Mouse (Mus musculus) lung, postnatal 36 days (tissue): ENCODE measurements around the gene Hinfp.
"Not testable (repeated sequence)": the region's sequence is repeated elsewhere in the genome, so short reads cannot be mapped to it uniquely, and the experiment has no call there.

Experiments used
- DNase-seq: peaks from one replicate; pipeline ENCODE4 v3.0.0; 2022; ENCODE audit warnings: mixed read lengths

The Hinfp gene

DNA sequence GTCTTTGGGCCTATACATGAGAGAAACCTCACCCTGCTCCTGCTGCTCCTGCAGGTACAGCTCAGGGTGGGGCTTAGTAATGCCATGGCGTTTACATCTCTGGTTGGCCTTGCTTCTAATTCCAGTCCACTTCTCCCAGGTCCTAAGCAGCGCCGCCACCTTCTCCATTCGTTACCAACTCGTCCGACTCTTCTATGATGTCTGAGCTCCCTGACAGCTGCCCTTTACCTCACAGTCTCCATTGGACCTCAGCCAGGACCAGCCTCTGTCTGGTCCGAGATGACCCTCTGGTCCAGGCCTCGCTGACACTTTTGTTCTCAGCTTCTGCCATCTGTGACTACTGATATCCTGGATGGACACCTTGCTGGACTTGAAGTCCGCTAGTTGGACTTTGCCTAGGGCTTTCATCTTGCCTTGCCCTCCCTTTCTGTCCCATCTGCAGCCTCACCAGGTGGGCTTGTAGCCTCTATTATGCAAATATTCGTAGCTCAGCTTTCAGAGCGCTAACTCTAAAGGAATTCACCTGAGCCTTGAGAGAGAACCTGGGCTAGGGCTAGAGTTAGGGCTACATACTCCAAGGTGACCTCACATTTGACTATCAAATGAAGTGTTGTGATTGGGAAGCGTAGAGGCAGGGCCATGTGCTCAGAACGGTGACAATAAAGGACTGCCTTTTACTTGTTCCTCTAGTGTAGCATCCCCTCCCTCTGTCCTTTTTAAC, 27.6 kb upstream of the Hinfp start:
- no peak for DNase-seq

GRCm38 (mm10) chr9:44330736-44331135, 25.3 kb upstream of the Hinfp start:
- DNase-seq = no peak

DNA sequence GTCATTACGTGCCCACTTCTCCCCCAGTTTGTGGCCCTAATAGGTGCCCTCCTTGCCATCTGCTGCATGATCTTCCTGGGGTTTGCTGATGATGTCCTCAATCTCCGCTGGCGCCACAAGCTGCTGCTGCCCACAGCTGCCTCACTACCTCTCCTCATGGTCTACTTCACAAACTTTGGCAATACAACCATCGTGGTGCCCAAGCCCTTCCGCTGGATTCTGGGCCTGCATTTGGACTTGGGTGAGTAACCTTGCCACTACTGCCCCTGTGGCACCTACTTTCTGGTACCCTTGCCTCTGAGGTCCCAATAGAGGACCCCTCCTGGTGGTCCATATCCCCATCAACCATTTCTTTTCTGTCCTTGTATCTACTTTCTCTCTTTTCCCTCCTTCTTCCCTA, 22.5 kb upstream of the Hinfp start:
- no peak for DNase-seq

GRCm38 (mm10) chr9:44327064-44327711, 21.7 kb upstream of the Hinfp start:
- DNase-seq = peak; percentile 71

- peak; percentile 94 for DNase-seq
These were observed 21.0 kb upstream of the Hinfp start for GRCm38 (mm10) chr9:44326371-44327063.

DNA sequence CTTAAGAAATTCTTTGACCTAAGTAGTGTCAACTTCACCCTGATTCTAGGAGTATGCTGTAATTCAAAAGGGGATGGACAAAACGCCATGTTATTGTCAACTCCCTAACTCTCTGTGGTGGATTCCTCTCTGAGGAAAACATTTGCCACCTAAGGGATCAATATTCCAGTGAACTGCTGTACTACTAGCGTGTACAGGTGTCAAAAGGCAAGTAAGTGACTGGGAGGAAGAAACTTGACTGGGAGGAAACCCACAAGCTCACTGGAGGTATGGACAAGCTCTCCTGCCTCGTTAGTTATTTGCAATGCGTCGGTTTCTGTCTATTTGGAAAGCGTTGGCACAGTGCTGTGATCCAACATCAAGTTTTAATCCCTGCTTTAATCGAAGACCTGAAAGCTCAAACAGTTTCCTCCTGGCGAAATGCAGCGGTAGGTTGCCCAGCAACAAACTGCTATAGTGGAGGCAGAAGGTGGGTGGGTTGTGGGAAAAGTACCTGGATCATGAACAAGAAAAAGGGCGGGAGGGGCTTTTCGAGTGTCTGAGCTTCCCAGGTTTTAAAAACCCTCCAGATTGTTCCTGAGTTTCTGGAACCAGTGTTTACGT, 20.4 kb upstream of the Hinfp start, which contains the start of gene Dpagt1:
TSS of gene Dpagt1 (plus strand) at position 252 of the 603 bp plus-strand sequence.
- no peak for DNase-seq

- not testable (repeated sequence) for DNase-seq
These were observed 19.7 kb upstream of the Hinfp start for GRCm38 (mm10) chr9:44325032-44325767.

DNA sequence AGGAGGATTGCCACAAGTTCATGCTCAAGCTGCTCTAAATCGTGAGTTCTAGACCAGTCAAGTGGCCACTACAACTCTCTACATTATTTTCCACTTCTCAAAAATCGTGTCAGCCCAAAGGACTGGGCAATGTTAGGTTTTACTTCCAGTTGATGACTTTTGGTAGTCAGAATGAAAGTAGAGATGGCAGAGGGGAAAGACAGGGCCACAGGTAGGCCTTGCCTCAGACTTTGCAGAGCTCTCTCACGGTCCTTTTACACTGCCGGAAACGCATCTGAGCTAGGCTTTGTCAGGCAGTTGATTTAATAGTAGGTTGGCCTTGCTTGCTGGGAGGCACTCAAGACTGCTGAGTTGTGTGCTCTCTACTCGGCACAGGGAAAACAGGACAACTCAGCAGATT, 18.7 kb upstream of the Hinfp start:
- no peak for DNase-seq

DNA sequence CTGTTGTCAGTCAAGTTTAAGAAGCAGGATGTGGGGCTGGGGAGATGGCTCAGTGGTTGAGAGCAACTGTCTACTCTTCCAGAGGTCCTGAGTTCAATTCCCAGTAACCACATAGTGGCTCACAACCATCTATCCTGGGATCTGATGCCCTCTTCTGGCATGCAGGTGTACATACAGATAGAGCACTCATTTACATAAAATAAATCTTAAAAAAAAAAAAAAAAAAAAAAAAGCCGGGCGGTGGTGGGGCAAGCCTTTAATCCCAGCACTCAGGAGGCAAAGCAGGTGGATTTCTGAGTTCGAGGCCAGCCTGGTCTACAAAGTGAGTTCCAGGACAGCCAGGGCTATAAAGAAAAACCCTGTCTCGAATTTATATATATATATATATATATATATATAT, 18.2 kb upstream of the Hinfp start:
- DNase-seq = not testable (repeated sequence)

- DNase-seq = no peak
These were observed 15.3 kb upstream of the Hinfp start for GRCm38 (mm10) chr9:44320799-44321133.

- peak; percentile 96 for DNase-seq
These were observed 14.7 kb upstream of the Hinfp start, which contains the start of gene C2cd2l for GRCm38 (mm10) chr9:44319887-44320798. Gene C2cd2l (minus strand): TSS chr9:44320285.

DNA sequence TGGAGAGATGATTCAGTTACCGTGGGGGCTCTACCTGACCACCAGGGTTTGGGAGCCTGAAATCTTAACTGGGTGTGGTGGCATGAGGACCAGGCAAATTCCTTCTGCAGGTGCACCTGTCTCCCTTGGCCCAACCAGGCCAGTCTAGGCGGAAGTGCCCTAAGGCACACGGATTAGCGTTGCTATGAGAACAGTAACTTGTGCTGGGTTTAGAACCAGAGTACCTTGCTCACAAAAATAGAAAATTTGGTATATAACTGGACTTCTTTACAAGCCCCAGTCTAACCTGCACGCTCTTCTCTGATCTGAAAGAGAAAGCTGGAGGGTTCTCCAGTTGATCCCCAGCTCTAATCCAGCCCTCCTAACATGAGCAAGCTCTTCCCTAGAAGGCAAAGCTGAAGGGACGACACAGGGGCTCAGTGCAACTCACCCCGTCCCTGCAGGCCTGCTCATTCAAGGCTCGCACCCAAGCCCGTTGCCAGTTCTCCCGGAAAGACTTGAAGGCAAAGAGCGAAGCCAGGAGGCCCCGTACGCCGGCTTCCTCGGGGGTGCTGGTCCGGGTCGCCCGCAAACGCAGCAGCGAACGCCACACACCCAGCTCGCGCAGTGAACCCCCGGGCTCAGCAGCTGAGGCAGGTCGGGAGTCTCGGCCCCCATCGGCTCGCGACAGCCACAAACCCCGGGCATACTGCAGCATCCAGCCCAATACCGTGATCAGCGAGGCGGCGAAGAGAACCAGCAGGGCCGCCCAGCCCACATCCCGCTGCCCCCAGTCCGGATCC, 13.8 kb upstream of the Hinfp start:
- no peak for DNase-seq

- no peak for DNase-seq
These were observed 13.3 kb upstream of the Hinfp start for GRCm38 (mm10) chr9:44318826-44319095.

GRCm38 (mm10) chr9:44318076-44318825, 12.8 kb upstream of the Hinfp start:
- DNase-seq = no peak

GRCm38 (mm10) chr9:44317452-44317851, 12.0 kb upstream of the Hinfp start:
- no peak for DNase-seq

- no peak for DNase-seq
These were observed 9.4 kb upstream of the Hinfp start for GRCm38 (mm10) chr9:44314910-44315309.

DNA sequence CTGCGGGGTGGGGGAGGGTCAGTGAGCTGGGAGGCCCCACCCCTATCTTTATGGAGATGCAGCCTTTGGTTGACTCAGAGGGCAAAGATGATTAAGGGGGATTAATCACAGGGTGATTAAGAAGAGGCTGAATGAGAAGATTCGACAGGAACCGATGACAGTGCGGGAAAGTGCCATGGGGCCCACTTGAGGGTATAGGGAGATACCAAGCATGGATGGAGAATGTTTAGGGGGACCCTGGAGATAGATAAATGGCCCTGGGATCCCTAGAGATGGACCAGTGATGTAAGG, 8.7 kb upstream of the Hinfp start:
- no peak for DNase-seq

GRCm38 (mm10) chr9:44313476-44314256, 8.2 kb upstream of the Hinfp start:
- no peak for DNase-seq
